Mouse (Mus musculus): ENCODE data around the gene Depp1.

The Depp1 gene

DNA sequence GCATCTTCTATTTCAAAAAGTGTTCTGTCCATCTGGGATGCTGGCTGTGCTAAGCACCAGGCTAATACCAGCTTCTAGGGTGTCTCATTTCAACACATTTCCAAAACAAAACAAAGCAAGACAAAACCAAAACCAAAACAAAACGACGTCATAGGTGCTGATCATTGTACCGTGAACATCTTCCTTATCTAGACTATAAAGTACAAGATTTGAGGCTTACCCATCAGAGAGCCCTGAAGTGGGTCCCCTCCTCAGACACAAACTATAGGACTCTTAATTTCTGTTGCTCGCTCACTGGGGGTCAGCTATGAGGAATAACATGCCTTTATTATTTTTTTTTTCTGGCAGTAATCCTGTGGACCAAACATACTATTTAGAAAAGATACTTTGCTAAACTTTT, 43.2 kb downstream of the Depp1 start:
- no peak for DNase-seq

DNA sequence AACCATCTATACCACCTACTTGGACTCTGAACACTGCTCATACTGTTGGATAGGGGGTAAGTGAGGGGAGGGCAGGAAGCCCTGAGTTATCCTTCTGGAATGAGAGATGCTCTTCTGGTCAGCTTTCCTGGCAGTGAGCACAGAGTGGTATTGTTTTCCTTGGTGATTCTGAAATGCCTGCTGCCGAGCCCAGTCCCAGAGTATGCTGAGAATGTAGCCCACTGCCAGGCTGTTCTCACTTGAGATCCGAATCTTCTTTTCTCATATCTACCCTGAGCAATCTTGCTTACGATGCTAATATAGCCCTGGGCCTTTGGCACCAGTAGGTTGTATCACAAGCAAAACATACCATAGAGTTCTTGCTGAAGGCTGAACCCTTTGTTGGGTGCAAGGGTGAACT, 43.9 kb downstream of the Depp1 start:
- DNase-seq: no peak

DNA sequence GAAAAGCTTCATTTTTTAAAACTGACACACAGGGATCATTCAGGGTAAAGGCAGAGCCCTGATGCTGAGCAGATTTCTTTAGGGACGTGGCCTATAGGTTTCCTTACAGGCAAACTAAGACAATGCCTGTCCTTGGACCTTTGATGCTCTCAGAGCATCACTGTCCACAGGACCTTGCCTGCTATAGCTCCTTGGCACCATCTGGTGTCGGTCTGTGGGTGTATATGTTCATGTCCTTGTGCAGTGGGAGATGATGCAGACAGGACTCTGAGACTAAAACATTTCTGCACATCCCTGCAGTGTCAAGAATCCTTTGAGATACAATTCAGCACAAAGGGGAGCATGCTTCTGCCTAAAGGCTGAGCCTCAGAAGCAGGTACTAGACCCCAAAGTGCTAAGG, 47.0 kb downstream of the Depp1 start:
- no peak for DNase-seq

DNA sequence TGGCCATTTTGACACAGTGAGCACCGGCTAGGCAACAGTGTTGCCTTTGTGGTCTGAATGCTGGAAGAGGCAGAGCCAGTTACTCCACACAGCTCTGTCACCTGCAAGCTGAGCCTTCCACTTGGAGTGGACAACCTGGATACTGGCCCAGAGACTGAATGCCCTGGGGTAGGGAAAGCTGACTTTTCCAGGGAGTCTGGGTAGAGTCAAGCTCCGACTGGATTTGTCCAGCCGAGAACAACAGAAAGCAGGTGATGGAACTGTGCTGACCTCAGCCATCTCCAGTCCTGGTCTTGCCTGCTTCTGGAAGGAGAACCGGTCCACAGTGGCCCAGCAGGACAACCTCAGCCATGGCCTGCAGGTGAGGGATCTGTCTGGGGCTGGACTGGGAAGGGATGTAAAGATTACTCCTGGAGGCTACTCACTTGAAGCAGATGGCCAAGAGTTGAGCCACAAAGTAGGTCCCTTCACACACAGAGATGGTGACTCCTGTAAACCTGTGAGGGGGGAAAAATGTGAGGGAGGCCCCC, 47.6 kb downstream of the Depp1 start:
- no peak for DNase-seq

DNA sequence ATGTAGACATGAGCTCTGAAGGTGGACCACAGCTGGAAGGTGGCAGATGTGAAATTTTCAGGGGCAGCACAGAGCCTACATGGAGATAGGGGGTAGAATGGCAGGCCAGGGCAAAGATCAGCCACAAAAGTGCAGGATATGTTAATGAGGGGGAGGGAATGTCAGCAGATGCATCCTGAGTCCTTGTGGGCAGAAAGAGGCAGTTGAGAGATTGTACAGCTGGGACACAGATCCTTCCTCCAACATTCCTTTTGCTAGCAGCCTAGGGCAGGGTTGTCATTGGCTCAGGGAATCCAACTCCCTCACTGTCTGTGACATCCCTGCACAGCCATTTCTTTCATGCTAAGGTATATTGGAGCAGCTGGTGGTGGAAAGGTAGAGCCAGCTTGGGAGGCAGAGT, 50.4 kb downstream of the Depp1 start:
- no peak for DNase-seq
